Mouse (Mus musculus): ENCODE measurements around the gene Olfr643. TPM values are rescaled to one million over a fixed set of nuclear protein-coding genes. Genes with fewer than 3 reads are reported as not detected.

Olfr643 gene
- polyA plus RNA-seq, 1 experiment from 2014 or later: not detected

- no peak within 1 kb of the TSS for H3K27ac ChIP-seq
- WGBS: 80% methylated on average over 1 of the region's 1 CpGs
Measured at GRCm38 (mm10) chr7:104085365-104085764, 51.8 kb downstream of the Olfr643 start, which contains the start of gene Olfr645. Gene Olfr645, minus strand, starts transcription at chr7:104085465.

GRCm38 (mm10) chr7:104071769-104072168 is 65.4 kb downstream of the Olfr643 start, which contains the start of gene Olfr644:
Gene Olfr644, minus strand, starts transcription at chr7:104071869.
- no peak for DNase-seq (ENCODE audit: low spot score)
- H3K4me2 ChIP-seq (ENCODE audit: low read length): no peak within 1 kb of the TSS
- H3K9ac ChIP-seq (ENCODE audit: low read depth, low read length): no peak within 1 kb of the TSS
- TF ChIP-seq CTCF (IDR thresholded peaks at IDR 0.05; ENCODE audit: low read depth): no peak
- no peaks in the 10 kb centered on the region for H3K4me1 ChIP-seq (replicated peaks; ENCODE audit: insufficient read depth, low read length)
- H3K9me3 ChIP-seq (replicated peaks; ENCODE audit: low read length): no peaks in the 10 kb centered on the region
- H3K36me3 ChIP-seq (ENCODE audit: insufficient read depth, low read length): no peaks in the 10 kb centered on the region
- no peak within 1 kb of the TSS for H3K4me3 ChIP-seq (replicated peaks; ENCODE audit: low read depth, low read length)
- no peak for ATAC-seq (replicated peaks; ENCODE audit: low FRiP score, low read depth)
- H3K27me3 ChIP-seq (ENCODE audit: insufficient read depth, low read length): no peaks in the 10 kb centered on the region
- 70% methylated on average over 2 of the region's 2 CpGs for WGBS
- H3K27ac ChIP-seq: no peak within 1 kb of the TSS

More at GRCm38 (mm10) chr7:104085365-104085764, 51.8 kb downstream of the Olfr643 start, which contains the start of gene Olfr645:
- Histone ChIP-seq H3K4me3 (replicated peaks; ENCODE audit: low read depth, low read length) (no peak within 1 kb of the TSS), H3K27me3 (ENCODE audit: insufficient read depth, low read length) (no peaks in the 10 kb centered on the region), H3K4me2 (ENCODE audit: low read length) (no peak within 1 kb of the TSS), H3K36me3 (ENCODE audit: insufficient read depth, low read length) (no peaks in the 10 kb centered on the region), H3K9me3 (replicated peaks; ENCODE audit: low read length) (no peaks in the 10 kb centered on the region), H3K9ac (ENCODE audit: low read depth, low read length) (no peak within 1 kb of the TSS), H3K4me1 (replicated peaks; ENCODE audit: insufficient read depth, low read length) (no peaks in the 10 kb centered on the region)
- no peak for TF ChIP-seq CTCF (IDR thresholded peaks at IDR 0.05; ENCODE audit: low read depth)
- DNase-seq (ENCODE audit: low spot score) (no peak), ATAC-seq (replicated peaks; ENCODE audit: low FRiP score, low read depth) (no peak)

- H3K4me1 ChIP-seq (replicated peaks; ENCODE audit: insufficient read depth, low read length): no peaks in the 10 kb centered on the region
- no peaks in the 10 kb centered on the region for H3K36me3 ChIP-seq (ENCODE audit: insufficient read depth, low read length)
- H3K9me3 ChIP-seq (replicated peaks; ENCODE audit: low read length): no peaks in the 10 kb centered on the region
- WGBS: 42% methylated on average over 2 of the region's 2 CpGs
- DNase-seq (ENCODE audit: low spot score) (no peak), ATAC-seq (replicated peaks; ENCODE audit: low FRiP score, low read depth) (no peak)
- no peak for TF ChIP-seq CTCF (IDR thresholded peaks at IDR 0.05; ENCODE audit: low read depth)
- H3K27ac ChIP-seq: no peak within 1 kb of the TSS
- H3K4me3 ChIP-seq (replicated peaks; ENCODE audit: low read depth, low read length): no peak within 1 kb of the TSS
- no peak within 1 kb of the TSS for H3K9ac ChIP-seq (ENCODE audit: low read depth, low read length)
- H3K4me2 ChIP-seq (ENCODE audit: low read length): no peak within 1 kb of the TSS
- H3K27me3 ChIP-seq (ENCODE audit: insufficient read depth, low read length): no peaks in the 10 kb centered on the region
Measured at GRCm38 (mm10) chr7:104061345-104061744, 75.9 kb downstream of the Olfr643 start, which contains the start of gene 4930516K23Rik. Gene 4930516K23Rik, minus strand, starts transcription at chr7:104061445.

GRCm38 (mm10) chr7:104059215-104059614 is 78.0 kb downstream of the Olfr643 start:
- no peak overlapping the region for H3K9ac ChIP-seq (ENCODE audit: low read depth, low read length)
- H3K27me3 ChIP-seq (ENCODE audit: insufficient read depth, low read length): no peaks in the 10 kb centered on the region
- DNase-seq (ENCODE audit: low spot score): no peak
- no peak for TF ChIP-seq CTCF (IDR thresholded peaks at IDR 0.05; ENCODE audit: low read depth)
- WGBS: 100% methylated on average over 1 of the region's 1 CpGs
- H3K4me1 ChIP-seq (replicated peaks; ENCODE audit: insufficient read depth, low read length): no peaks in the 10 kb centered on the region
- no peaks in the 10 kb centered on the region for H3K9me3 ChIP-seq (replicated peaks; ENCODE audit: low read length)
- no peak overlapping the region for H3K4me3 ChIP-seq (replicated peaks; ENCODE audit: low read depth, low read length)
- H3K4me2 ChIP-seq (ENCODE audit: low read length): no peak overlapping the region
- H3K27ac ChIP-seq: no peak overlapping the region
- ATAC-seq (replicated peaks; ENCODE audit: low FRiP score, low read depth): no peak
- H3K36me3 ChIP-seq (ENCODE audit: insufficient read depth, low read length): no peaks in the 10 kb centered on the region

GRCm38 (mm10) chr7:104052566-104052965 is 84.6 kb downstream of the Olfr643 start, which contains the start of gene Olfr642:
Gene Olfr642, minus strand, starts transcription at chr7:104052666.
- Histone ChIP-seq H3K4me1 (replicated peaks; ENCODE audit: insufficient read depth, low read length) (no peaks in the 10 kb centered on the region), H3K9ac (ENCODE audit: low read depth, low read length) (no peak within 1 kb of the TSS), H3K4me3 (replicated peaks; ENCODE audit: low read depth, low read length) (no peak within 1 kb of the TSS), H3K27ac (no peak within 1 kb of the TSS), H3K9me3 (replicated peaks; ENCODE audit: low read length) (no peaks in the 10 kb centered on the region), H3K4me2 (ENCODE audit: low read length) (no peak within 1 kb of the TSS), H3K36me3 (ENCODE audit: insufficient read depth, low read length) (no peaks in the 10 kb centered on the region), H3K27me3 (ENCODE audit: insufficient read depth, low read length) (no peaks in the 10 kb centered on the region)
- TF ChIP-seq CTCF (IDR thresholded peaks at IDR 0.05; ENCODE audit: low read depth): no peak
- no peak for ATAC-seq (replicated peaks; ENCODE audit: low FRiP score, low read depth)
- 84% methylated on average over 1 of the region's 1 CpGs for WGBS
- DNase-seq (ENCODE audit: low spot score): no peak

GRCm38 (mm10) chr7:104050745-104051144 is 86.5 kb downstream of the Olfr643 start:
- Histone ChIP-seq H3K4me3 (replicated peaks; ENCODE audit: low read depth, low read length) (no peak overlapping the region), H3K9ac (ENCODE audit: low read depth, low read length) (no peak overlapping the region), H3K27ac (no peak overlapping the region), H3K4me2 (ENCODE audit: low read length) (no peak overlapping the region), H3K36me3 (ENCODE audit: insufficient read depth, low read length) (no peaks in the 10 kb centered on the region), H3K9me3 (replicated peaks; ENCODE audit: low read length) (no peaks in the 10 kb centered on the region), H3K27me3 (ENCODE audit: insufficient read depth, low read length) (no peaks in the 10 kb centered on the region), H3K4me1 (replicated peaks; ENCODE audit: insufficient read depth, low read length) (no peaks in the 10 kb centered on the region)
- ATAC-seq (replicated peaks; ENCODE audit: low FRiP score, low read depth) (no peak), DNase-seq (ENCODE audit: low spot score) (no peak)
- TF ChIP-seq CTCF (IDR thresholded peaks at IDR 0.05; ENCODE audit: low read depth): no peak
- WGBS: 91% methylated on average over 4 of the region's 4 CpGs

GRCm38 (mm10) chr7:104035145-104035544 is 102.1 kb downstream of the Olfr643 start, which contains the start of gene Olfr641:
Gene Olfr641, plus strand, starts transcription at chr7:104035445.
- ATAC-seq (replicated peaks; ENCODE audit: low FRiP score, low read depth): no peak
- no peak for TF ChIP-seq CTCF (IDR thresholded peaks at IDR 0.05; ENCODE audit: low read depth)
- 71% methylated on average over 1 of the region's 1 CpGs for WGBS
- Histone ChIP-seq H3K4me1 (replicated peaks; ENCODE audit: insufficient read depth, low read length) (no peaks in the 10 kb centered on the region), H3K36me3 (ENCODE audit: insufficient read depth, low read length) (no peaks in the 10 kb centered on the region), H3K27me3 (ENCODE audit: insufficient read depth, low read length) (no peaks in the 10 kb centered on the region), H3K27ac (no peak within 1 kb of the TSS), H3K4me2 (ENCODE audit: low read length) (no peak within 1 kb of the TSS), H3K9ac (ENCODE audit: low read depth, low read length) (no peak within 1 kb of the TSS), H3K4me3 (replicated peaks; ENCODE audit: low read depth, low read length) (no peak within 1 kb of the TSS), H3K9me3 (replicated peaks; ENCODE audit: low read length) (no peaks in the 10 kb centered on the region)
- no peak for DNase-seq (ENCODE audit: low spot score)
